Mouse (Mus musculus): ENCODE data around the gene Pkp3.

Pkp3 gene

GRCm38 (mm10) chr7:141057541-141057940, 20.5 kb upstream of the Pkp3 start:
- no peak for DNase-seq (ENCODE audit: low spot score)

- DNase-seq (ENCODE audit: low spot score) = no peak
Observed at GRCm38 (mm10) chr7:141058601-141059341, 19.2 kb upstream of the Pkp3 start.

DNA sequence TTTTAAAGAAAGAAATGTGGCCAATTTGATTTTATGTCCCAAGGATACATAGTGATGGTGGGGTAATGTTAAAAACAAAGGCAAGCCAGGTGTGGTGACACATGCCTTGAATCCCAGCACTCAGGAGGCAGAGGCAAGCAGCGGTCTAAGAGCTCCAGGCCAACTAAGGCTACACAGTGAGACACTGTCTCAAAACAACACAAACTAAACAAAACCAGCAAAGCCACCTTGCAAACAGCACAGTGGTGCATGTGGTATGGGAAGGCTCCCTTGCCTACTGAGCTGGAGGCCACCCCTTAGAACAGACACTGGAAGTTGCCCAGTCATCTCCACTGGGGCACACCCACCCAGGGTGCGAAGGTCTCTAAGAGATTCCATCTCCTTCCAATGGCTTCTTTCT, 18.1 kb upstream of the Pkp3 start:
- no peak for DNase-seq (ENCODE audit: low spot score)

- peak; percentile 92 for DNase-seq (ENCODE audit: low spot score)
Observed at GRCm38 (mm10) chr7:141060426-141061242, 17.4 kb upstream of the Pkp3 start, which contains the start of gene B4galnt4. TSS of gene B4galnt4 (plus strand) at chr7:141061104.

DNA sequence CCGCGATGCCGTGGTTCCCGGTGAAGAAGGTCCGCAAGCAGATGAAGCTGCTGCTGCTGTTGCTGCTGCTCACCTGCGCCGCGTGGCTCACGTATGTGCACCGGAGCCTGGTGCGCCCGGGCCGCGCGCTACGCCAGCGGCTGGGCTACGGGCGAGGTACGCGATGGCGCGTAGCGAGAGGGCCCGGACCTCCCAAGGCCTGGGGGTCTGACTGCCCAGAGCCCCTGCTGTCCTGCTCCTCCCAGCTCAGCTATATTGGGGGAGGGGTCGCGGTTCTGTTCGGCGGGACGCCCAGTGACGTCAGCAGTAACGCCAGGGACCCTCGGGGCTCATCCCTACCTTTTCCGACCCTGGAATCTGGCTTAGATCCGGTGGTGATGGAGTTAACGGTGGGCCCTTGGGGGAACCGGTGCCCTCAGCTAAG, 16.7 kb upstream of the Pkp3 start:
- DNase-seq (ENCODE audit: low spot score) = peak; percentile 62

- no peak for DNase-seq (ENCODE audit: low spot score)
Observed at GRCm38 (mm10) chr7:141062525-141062924, 15.5 kb upstream of the Pkp3 start.

DNA sequence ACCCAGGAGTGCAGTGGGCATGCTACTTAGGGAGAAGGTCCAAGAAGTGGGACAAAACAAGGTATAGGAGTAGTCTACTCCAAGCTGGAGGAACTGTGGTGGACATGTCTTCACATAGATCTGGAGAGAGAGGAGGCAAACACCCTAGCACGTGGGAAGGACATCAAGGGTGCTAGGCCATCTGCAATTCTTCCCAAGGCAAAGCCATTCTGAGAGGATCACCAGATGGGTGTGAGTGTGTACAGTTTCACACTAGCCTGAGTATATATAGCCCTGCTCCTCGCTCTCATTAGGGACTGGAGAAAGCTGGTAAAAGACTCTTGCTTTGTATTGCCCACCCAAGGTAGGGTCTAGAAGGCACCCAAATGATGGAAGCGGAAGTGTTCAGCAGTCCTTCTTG, 14.7 kb upstream of the Pkp3 start:
- DNase-seq (ENCODE audit: low spot score) = no peak

DNA sequence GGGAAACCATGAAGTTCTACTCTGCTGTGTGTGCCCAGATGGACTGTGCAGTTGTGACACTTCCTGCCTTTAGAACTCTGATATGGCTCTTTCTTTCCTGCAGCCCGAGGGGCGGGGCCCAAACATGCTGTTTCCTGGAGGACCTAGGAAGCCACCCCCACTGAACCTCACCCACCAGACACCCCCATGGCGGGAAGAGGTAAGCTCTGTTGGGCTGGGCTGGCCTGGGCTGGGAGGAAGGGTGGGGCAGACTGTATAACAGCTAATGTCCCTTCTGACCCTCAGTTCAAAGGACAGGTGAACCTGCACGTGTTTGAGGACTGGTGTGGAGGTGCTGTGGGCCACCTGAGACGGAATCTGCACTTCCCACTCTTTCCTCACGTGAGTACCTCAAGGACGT, 13.8 kb upstream of the Pkp3 start:
- no peak for DNase-seq (ENCODE audit: low spot score)

DNA sequence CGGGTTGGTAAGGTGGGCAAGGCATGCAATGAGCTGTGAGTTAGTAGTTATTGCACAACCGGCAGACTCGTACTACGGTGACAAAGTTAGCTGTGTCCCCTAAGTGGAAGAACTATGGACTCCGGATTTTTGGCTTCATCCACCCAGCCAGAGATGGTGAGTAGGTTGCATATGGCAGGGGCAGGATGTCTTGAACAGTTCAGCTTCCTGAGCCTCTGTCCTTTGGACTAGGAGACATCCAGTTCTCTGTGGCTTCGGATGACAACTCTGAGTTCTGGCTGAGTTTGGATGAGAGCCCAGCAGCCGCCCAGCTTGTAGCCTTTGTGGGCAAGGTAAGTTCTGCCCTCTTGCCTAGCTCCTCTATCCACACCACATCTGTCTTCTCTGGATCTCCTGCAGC, 13.4 kb upstream of the Pkp3 start:
- no peak for DNase-seq (ENCODE audit: low spot score)

DNA sequence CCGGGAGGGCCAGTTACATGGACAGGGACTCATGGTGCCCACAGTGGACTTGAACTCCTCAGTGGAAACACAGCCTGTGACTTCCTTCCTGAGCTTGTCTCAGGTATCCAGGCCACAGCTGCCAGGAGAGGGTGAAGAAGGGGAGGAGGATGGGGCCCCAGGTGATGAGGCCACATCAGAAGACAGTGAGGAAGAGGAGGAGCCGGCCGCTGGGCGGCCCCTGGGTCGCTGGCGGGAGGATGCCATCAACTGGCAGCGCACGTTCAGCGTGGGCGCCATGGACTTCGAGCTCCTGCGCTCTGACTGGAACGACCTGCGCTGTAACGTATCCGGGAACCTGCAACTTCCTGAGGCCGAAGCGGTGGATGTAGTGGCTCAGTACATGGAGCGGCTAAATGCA, 9.7 kb upstream of the Pkp3 start:
- DNase-seq (ENCODE audit: low spot score) = no peak

GRCm38 (mm10) chr7:141070058-141070862, 7.8 kb upstream of the Pkp3 start:
- peak; percentile 94 for DNase-seq (ENCODE audit: low spot score)

DNA sequence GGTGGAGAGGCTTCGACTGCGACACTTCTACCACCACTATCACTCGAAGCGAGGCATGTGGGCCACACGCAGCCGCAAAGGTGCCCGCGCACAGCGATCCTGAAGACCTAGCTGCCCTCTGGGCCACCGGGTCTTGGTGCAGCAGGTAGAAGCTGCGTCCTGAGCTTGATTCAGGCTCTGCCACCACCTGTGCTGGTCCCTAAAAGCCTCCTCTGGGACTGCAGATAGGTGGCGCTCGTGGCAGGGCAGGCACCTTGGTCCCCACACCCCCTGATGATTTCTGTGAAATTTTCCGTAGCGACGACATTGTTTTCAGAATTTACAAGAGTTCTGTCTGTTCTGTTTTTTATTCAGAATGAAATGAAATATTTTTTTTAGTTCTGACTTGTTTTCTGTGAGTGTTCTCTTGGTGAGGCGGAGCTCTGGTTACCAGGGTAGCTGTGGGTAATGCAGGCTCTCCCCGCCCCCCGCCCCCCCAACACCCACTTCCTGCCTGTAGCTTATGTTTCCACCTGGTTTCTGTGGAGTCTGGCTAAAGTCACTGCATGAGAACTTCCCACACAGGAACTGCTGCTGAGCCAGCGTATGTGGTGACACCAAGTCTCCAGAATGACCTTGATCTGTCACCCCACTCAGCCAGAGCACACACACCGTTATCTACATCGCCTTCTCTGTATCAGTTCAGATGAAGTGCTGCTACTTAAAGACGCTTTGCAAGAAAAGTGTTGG, 5.8 kb upstream of the Pkp3 start:
- peak; percentile 25 for DNase-seq (ENCODE audit: low spot score)

- no peak for DNase-seq (ENCODE audit: low spot score)
Observed at GRCm38 (mm10) chr7:141073782-141074181, 4.2 kb upstream of the Pkp3 start.

- no peak for DNase-seq (ENCODE audit: low spot score)
Observed at GRCm38 (mm10) chr7:141078876-141079275, 858 bp downstream of the Pkp3 start.

DNA sequence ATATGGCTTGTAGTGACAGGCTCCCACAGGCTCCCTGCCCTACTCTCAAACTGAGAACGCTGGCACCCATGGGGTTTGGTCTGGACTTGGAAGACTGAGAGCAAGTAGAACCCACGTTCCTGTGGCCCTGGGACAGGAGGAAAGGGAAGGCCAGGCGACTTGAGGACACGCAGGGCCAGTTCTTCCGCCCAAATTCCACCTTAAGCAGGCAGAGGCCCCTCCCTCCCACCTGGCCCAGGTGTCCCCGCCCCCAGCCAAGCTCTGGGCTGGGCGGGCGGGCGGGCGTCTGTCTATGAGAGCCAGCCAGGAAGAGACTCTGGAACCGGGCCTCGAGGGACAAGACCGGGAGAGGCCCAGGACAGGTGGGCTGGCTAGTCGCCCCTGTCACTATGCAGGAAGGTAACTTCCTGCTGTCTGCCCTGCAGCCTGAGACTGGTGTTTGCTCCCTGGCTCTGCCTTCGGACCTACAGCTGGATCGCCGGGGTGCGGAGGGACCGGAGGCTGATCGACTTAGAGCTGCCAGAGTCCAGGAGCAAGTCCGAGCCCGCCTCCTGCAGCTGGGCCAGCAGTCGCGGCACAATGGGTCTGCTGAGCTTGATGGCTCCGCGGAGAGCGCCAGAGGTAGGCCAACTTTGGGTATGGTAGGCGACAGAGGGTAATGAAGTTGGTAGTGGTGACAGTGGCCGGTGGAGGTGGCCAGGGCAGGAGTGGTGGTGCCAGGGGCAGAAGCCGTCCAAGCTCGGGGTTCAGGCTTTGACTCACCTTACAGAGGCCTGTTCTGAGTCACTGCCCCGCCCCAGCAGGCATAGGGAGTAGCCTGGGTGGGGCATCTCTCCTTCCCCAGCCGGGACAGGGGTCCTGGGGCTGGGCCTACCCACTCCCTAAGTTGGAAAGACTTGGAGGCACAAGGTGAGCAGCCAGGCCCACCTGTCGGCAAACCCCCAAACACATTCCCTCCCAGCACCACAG, 1.7 kb downstream of the Pkp3 start:
- DNase-seq (ENCODE audit: low spot score) = no peak

GRCm38 (mm10) chr7:141087894-141088293, 9.9 kb downstream of the Pkp3 start:
- DNase-seq (ENCODE audit: low spot score) = peak; percentile 33

GRCm38 (mm10) chr7:141088473-141088872, 10.5 kb downstream of the Pkp3 start:
- DNase-seq (ENCODE audit: low spot score) = no peak

- no peak for DNase-seq (ENCODE audit: low spot score)
Observed at GRCm38 (mm10) chr7:141090228-141090627, 12.2 kb downstream of the Pkp3 start.

DNA sequence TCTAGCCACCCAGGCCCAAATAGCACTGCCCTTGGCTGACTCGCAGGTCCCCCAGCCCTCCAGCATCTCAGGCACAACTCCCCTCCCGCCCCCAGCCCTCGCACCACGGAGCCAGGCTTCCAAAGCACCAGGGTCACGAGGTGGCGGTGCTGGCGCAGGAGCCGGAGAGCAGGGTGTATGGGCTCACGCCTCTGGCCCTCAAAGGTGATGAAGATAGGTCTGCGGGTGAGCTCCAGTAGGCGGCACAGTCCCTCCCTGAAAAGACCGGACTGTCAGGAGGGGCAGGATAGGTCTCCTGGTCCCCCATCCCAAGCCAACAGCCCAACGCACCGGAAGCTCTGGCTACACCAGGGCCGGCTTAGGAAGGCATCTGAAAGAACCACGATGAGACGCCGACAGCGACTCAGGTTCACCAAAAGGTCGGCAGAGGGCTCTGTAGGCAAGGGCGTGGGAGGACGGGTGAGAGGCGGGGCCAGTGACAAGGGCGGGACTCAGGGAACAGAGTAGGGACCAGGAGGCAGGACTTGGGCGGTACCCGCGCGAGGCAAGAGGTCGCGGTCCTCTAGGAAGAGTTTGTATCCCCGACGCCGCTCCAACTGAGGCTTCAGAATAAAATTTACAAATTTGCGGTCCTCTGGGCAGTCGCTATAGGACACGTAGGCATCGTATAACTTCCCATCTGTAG, 14.2 kb downstream of the Pkp3 start:
- DNase-seq (ENCODE audit: low spot score) = peak; percentile 93

DNA sequence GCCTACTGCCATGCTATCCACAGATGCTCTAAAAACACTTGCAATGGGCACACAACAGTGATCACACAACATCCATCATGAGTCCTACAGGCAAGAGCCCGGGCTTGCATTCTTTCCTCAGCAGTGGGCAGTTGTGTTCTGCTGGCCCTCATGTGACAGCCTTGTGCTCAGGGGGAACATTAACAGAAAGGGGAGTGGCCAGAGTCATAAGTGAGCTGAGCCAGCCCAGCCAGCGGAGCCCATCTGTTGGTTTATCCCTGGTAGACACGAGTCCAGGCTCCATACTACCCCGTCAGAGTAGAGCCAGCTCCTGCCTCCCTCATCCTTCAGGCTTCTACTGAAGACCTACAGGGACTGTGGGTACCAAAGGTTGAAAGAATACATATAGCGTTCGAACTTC, 15.9 kb downstream of the Pkp3 start:
- no peak for DNase-seq (ENCODE audit: low spot score)

Data from embryo, embryonic 10.5 days (tissue).